In genomic region chr9:120976158-120976557, GRCm38 (mm10) we compare ENCODE assay signal across 11 mouse cellular contexts. TPM values are rescaled to one million over a fixed set of nuclear protein-coding genes. Genes with fewer than 3 reads are reported as not detected.
DNase-seq lines count a peak whose midpoint lies in the region; ATAC-seq and TF ChIP-seq lines count a peak whose summit lies in the region.
"Had no signal": no experiment of that assay in that cellular context is flagged by ENCODE, and none has a peak within 500 bp of the region (broad histone marks: within the 10 kb centered on the region; RNA-seq: fewer than 3 reads in every experiment).

No protein-coding gene starts in this region.

- TF ChIP-seq CTCF in hindbrain, postnatal 0 days (IDR thresholded peaks at IDR 0.05; ENCODE audit: low read depth) = no peak
- TF ChIP-seq CTCF in brain, embryonic 14.5 days (IDR thresholded peaks at IDR 0.05; ENCODE audit: borderline replicate concordance, extremely low read depth, insufficient read depth, insufficient read length) = no peak

- no peaks in the 10 kb centered on the region for H3K9me3 ChIP-seq in hindbrain, postnatal 0 days (ENCODE audit: low read length)
- H3K9me3 ChIP-seq in hindbrain, embryonic 13.5 days = no peaks in the 10 kb centered on the region
- no peaks in the 10 kb centered on the region for H3K9me3 ChIP-seq in heart, embryonic 15.5 days (replicated peaks)
- no peaks in the 10 kb centered on the region for H3K9me3 ChIP-seq in lung, embryonic 16.5 days (ENCODE audit: control insufficient read depth, low read length)
- H3K9me3 ChIP-seq: G1E; midbrain, embryonic 12.5 days had no signal

- no peaks in the 10 kb centered on the region for H3K36me3 ChIP-seq in hindbrain, postnatal 0 days (ENCODE audit: insufficient read depth, low read length)
- H3K36me3 ChIP-seq in hindbrain, embryonic 13.5 days = no peaks in the 10 kb centered on the region
- no peaks in the 10 kb centered on the region for H3K36me3 ChIP-seq in heart, embryonic 15.5 days
- no peaks in the 10 kb centered on the region for H3K36me3 ChIP-seq in lung, embryonic 16.5 days (ENCODE audit: control insufficient read depth, insufficient read depth, low read length)
- H3K36me3 ChIP-seq: G1E; midbrain, embryonic 12.5 days had no signal

- 30% methylated on average over 5 of the region's 5 CpGs for WGBS in hindbrain, postnatal 0 days
- WGBS in hindbrain, embryonic 13.5 days = 64% methylated on average over 5 of the region's 5 CpGs
- WGBS in heart, embryonic 15.5 days = 36% methylated on average over 5 of the region's 5 CpGs
- 30% methylated on average over 5 of the region's 5 CpGs for WGBS in lung, embryonic 16.5 days

- H3K27me3 ChIP-seq in hindbrain, postnatal 0 days (ENCODE audit: insufficient read depth, low read length) = no peaks in the 10 kb centered on the region
- no peaks in the 10 kb centered on the region for H3K27me3 ChIP-seq in hindbrain, embryonic 13.5 days
- no peaks in the 10 kb centered on the region for H3K27me3 ChIP-seq in heart, embryonic 15.5 days
- H3K27me3 ChIP-seq in lung, embryonic 16.5 days (ENCODE audit: control insufficient read depth, insufficient read depth, low read depth, low read length) = no peaks in the 10 kb centered on the region
- H3K27me3 ChIP-seq: midbrain, embryonic 12.5 days had no signal

- H3K4me3 ChIP-seq in hindbrain, postnatal 0 days (ENCODE audit: low read length) = no peak overlapping the region
- no peak overlapping the region for H3K4me3 ChIP-seq in hindbrain, embryonic 13.5 days
- no peak overlapping the region for H3K4me3 ChIP-seq in heart, embryonic 15.5 days
- no peak overlapping the region for H3K4me3 ChIP-seq in lung, embryonic 16.5 days (ENCODE audit: low read length)
- H3K4me3 ChIP-seq: erythroblast, embryonic 14.5 days; midbrain, embryonic 12.5 days had no signal

- H3K27ac ChIP-seq in hindbrain, postnatal 0 days = peak overlapping the region; percentile 65; the same call in 1 of the 2 replicates
- H3K27ac ChIP-seq in hindbrain, embryonic 13.5 days = no peak overlapping the region
- peak overlapping the region; percentile 10; the same call in 1 of the 2 replicates for H3K27ac ChIP-seq in heart, embryonic 15.5 days
- H3K27ac ChIP-seq in lung, embryonic 16.5 days (ENCODE audit: low read length) = peak overlapping the region; percentile 51
- H3K27ac ChIP-seq: midbrain, embryonic 12.5 days had no signal

- peak; percentile 96 for ATAC-seq in hindbrain, postnatal 0 days
- ATAC-seq in hindbrain, embryonic 13.5 days (ENCODE audit: low FRiP score) = no peak; the same call in 1 of the 2 replicates
- ATAC-seq in heart, embryonic 15.5 days (replicated peaks; ENCODE audit: insufficient number of reproducible peaks, insufficient read depth, low FRiP score, low read depth) = peak; percentile 72
- peak; percentile 94 for ATAC-seq in lung, embryonic 16.5 days (ENCODE audit: low read depth)
- ATAC-seq in monocyte, adult 5-6 weeks (replicated peaks; ENCODE audit: insufficient number of reproducible peaks, low FRiP score, low TSS enrichment, poor library complexity, severe bottlenecking) = no peak

- H3K4me1 ChIP-seq in hindbrain, postnatal 0 days (ENCODE audit: insufficient read depth, low read length) = 0 out of 2 replicates have a peak, but pooled peaks cover 5% of the 10 kb centered on the region
- peaks cover 31% of the 10 kb centered on the region for H3K4me1 ChIP-seq in hindbrain, embryonic 13.5 days (replicated peaks)
- peaks cover 21% of the 10 kb centered on the region for H3K4me1 ChIP-seq in heart, embryonic 15.5 days (replicated peaks)
- peaks cover 11% of the 10 kb centered on the region for H3K4me1 ChIP-seq in lung, embryonic 16.5 days (replicated peaks; ENCODE audit: control insufficient read depth, insufficient read depth, low read length)

- no peak overlapping the region for H3K9ac ChIP-seq in hindbrain, postnatal 0 days (replicated peaks; ENCODE audit: low read length)
- H3K9ac ChIP-seq in hindbrain, embryonic 13.5 days = no peak overlapping the region
- H3K9ac ChIP-seq in heart, embryonic 15.5 days = no peak overlapping the region
- H3K9ac ChIP-seq in lung, embryonic 16.5 days (ENCODE audit: low read length) = no peak overlapping the region
- H3K9ac ChIP-seq: midbrain, embryonic 12.5 days had no signal

- no peak for TF ChIP-seq POLR2A in brain, embryonic 14.5 days (IDR thresholded peaks at IDR 0.05; ENCODE audit: borderline replicate concordance, extremely low read depth, insufficient read depth, insufficient read length, poor library complexity, severe bottlenecking)

- H3K4me2 ChIP-seq in hindbrain, postnatal 0 days (ENCODE audit: low read depth, low read length) = no peak overlapping the region
- H3K4me2 ChIP-seq in hindbrain, embryonic 13.5 days = no peak overlapping the region
- H3K4me2 ChIP-seq in heart, embryonic 15.5 days = no peak overlapping the region
- no peak overlapping the region for H3K4me2 ChIP-seq in lung, embryonic 16.5 days (ENCODE audit: low read depth, low read length)
- H3K4me2 ChIP-seq: midbrain, embryonic 12.5 days had no signal

- peak; percentile 85 for DNase-seq in hindbrain, postnatal 0 days (ENCODE audit: low spot score)
- DNase-seq in brain, embryonic 14.5 days (ENCODE audit: low read depth) = peak; percentile 84
- DNase-seq in urinary bladder, postnatal 4 days (ENCODE audit: low spot score in 2 of 2) = no peak
- DNase-seq in embryo, embryonic 10.5 days (ENCODE audit: low spot score) = no peak

RNA-seq across cellular contexts. Expression of gene Ctnnb1, which starts 47.1 kb away (rescaled TPM):
- 861 and 986 TPM in 2 replicates for total RNA-seq in hindbrain, postnatal 0 days (2014; rRNA removed)
- 287 and 288 TPM in 2 replicates for polyA plus RNA-seq in hindbrain, postnatal 0 days (2015; fragmentation: Nextera tagmentation; extraction: Ambion mirVana)
- 422 and 424 TPM in 2 replicates for polyA plus RNA-seq in hindbrain, embryonic 13.5 days (2015; fragmentation: Nextera tagmentation; extraction: Ambion mirVana)
- 259 and 433 TPM in 2 replicates for polyA plus RNA-seq in brain, embryonic 14.5 days (2012; rRNA removed)
- 284 and 370 TPM in 2 replicates for polyA plus RNA-seq in heart, embryonic 15.5 days (2015; fragmentation: Nextera tagmentation; extraction: Ambion mirVana)
- polyA plus RNA-seq in lung, embryonic 16.5 days (2015; fragmentation: Nextera tagmentation; extraction: Ambion mirVana) = 523 and 564 TPM in 2 replicates
- 355 to 477 TPM (median 465 TPM) in 3 replicates for total RNA-seq in monocyte, adult 5-6 weeks (2017)

Comparison
In these comparisons a context has a peak if more than half of its experiments do, and no peak if none do; other contexts are left out.
1. ATAC-seq: peak in hindbrain, postnatal 0 days (single experiment), heart, embryonic 15.5 days (single experiment) and lung, embryonic 16.5 days (single experiment); none in hindbrain, embryonic 13.5 days (single experiment) and monocyte, adult 5-6 weeks (single experiment).
2. DNase-seq: peak in hindbrain, postnatal 0 days (single experiment) and brain, embryonic 14.5 days (single experiment); none in urinary bladder, postnatal 4 days (0 of 2) and embryo, embryonic 10.5 days (single experiment).